Mouse (Mus musculus): Measurements from ENCODE around the gene Clec12b. TPM values are rescaled to one million over a fixed set of nuclear protein-coding genes. Genes with fewer than 3 reads are reported as not detected.

Gene Clec12b
- polyA plus RNA-seq, 1 experiment from 2014 or later, result not detected

GRCm38 (mm10) chr6:129326016-129326415, 59.7 kb downstream of the Clec12b start:
- Histone ChIP-seq H3K27ac (no peak overlapping the region), H3K9me3 (no peaks in the 10 kb centered on the region), H3K4me2 (no peak overlapping the region), H3K36me3 (no peaks in the 10 kb centered on the region), H3K4me1 (no peaks in the 10 kb centered on the region), H3K9ac (no peak overlapping the region), H3K4me3 (replicated peaks) (no peak overlapping the region), H3K27me3 (replicated peaks) (no peaks in the 10 kb centered on the region)
- 67% methylated on average over 1 of the region's 1 CpGs for WGBS
- no peak for ATAC-seq (ENCODE audit: insufficient read depth, low FRiP score, low read depth)

Other genes starting within 250 kb of the Clec12b start
- gene Clec2d, start 205.3 kb downstream of the Clec12b start, polyA plus RNA-seq (2015; fragmentation: Nextera tagmentation; extraction: Ambion mirVana), result 0.85 and 1.1 TPM in 2 replicates
- 0.40 and 0.59 TPM in 2 replicates for gene Cd69, start 110.4 kb downstream of the Clec12b start, polyA plus RNA-seq (2015; fragmentation: Nextera tagmentation; extraction: Ambion mirVana)
- gene 4922502D21Rik, start 54.1 kb downstream of the Clec12b start, polyA plus RNA-seq (2015; fragmentation: Nextera tagmentation; extraction: Ambion mirVana), result not detected in 2 replicates
- 1.9 and 2.6 TPM in 2 replicates for gene Clec12a, start 43.2 kb downstream of the Clec12b start, polyA plus RNA-seq (2015; fragmentation: Nextera tagmentation; extraction: Ambion mirVana)
- gene Clec1b, start 11.4 kb upstream of the Clec12b start, polyA plus RNA-seq (2015; fragmentation: Nextera tagmentation; extraction: Ambion mirVana), result 1.2 and 1.6 TPM in 2 replicates
- gene Clec9a, start 23.0 kb upstream of the Clec12b start, polyA plus RNA-seq (2015; fragmentation: Nextera tagmentation; extraction: Ambion mirVana), result 0.12 and 0.13 TPM in 2 replicates
- 2.9 and 3.6 TPM in 2 replicates for gene Clec1a, start 66.1 kb upstream of the Clec12b start, polyA plus RNA-seq (2015; fragmentation: Nextera tagmentation; extraction: Ambion mirVana)
- 0.05 and 0.14 TPM in 2 replicates for gene Olr1, start 121.3 kb upstream of the Clec12b start, polyA plus RNA-seq (2015; fragmentation: Nextera tagmentation; extraction: Ambion mirVana)
- gene Tmem52b, start 126.7 kb upstream of the Clec12b start, polyA plus RNA-seq (2015; fragmentation: Nextera tagmentation; extraction: Ambion mirVana), result 0.30 TPM in 1 of 2 replicates, not detected in the other
- gene Gabarapl1, start 147.3 kb upstream of the Clec12b start, polyA plus RNA-seq (2015; fragmentation: Nextera tagmentation; extraction: Ambion mirVana), result 40.2 and 42.1 TPM in 2 replicates
- gene Klre1, start 192.0 kb upstream of the Clec12b start, polyA plus RNA-seq (2015; fragmentation: Nextera tagmentation; extraction: Ambion mirVana), result not detected in 2 replicates
- gene Klrd1, start 205.9 kb upstream of the Clec12b start, polyA plus RNA-seq (2015; fragmentation: Nextera tagmentation; extraction: Ambion mirVana), result 0.83 and 1.4 TPM in 2 replicates
- gene Klrk1, start 238.0 kb upstream of the Clec12b start, polyA plus RNA-seq (2015; fragmentation: Nextera tagmentation; extraction: Ambion mirVana), result 0.22 and 0.45 TPM in 2 replicates